Mouse (Mus musculus) embryo, embryonic 11.5 days (tissue): ENCODE measurements at regions not wholly inside any gene's neighbourhood (a gene's known extent, or its start where the extent isn't known, plus 50 kb on each side); places are given as distances from the start of the nearest gene placed in this dataset.
"Not testable (repeated sequence)": the region's sequence is repeated elsewhere in the genome, so short reads cannot be mapped to it uniquely, and the experiment has no call there.

Experiments
- DNase-seq: peaks from one replicate; pipeline ENCODE4 v3.0.0-alpha.2; 2012; ENCODE audit warnings: low read depth, low spot score

GRCm38 (mm10) chrX:50675356-50675755, 165.5 kb upstream of the Stk26 start:
- peak; percentile 34 for DNase-seq

DNA sequence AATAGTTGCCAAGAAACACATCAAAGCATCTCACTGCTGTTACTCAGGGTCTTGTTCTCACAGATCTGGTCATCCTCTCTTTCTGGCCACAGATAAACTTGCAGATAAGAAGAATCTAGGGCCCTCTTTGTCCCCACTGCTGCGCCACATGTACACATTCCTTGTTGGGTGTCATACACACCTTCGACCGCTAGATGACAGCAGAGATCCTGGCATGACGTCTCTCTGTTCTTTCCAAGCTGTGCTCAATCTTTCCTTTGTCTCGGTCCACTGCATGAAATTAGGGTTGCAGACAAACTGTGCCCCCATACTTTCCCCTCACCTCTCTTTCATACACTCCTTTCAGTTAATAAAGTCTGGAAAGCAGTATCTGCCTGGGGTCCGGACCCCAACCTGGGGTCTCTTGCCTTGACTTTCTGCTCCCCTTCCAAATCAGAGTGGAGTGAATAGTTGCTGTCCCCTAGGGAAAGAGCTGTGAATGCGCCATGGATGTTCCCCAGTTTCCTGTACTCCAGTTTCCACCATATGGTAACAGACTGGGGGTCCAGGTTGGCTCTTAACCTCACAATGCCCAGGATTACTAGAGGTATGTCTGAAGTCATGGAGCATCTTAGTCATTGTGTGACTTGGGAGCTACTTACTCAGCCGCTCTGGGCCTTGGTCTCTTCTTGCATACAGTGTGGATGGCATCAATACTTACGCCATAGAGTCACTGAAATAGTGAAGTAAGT, 182.8 kb upstream of the Stk26 start:
- DNase-seq = peak; percentile 67

DNA sequence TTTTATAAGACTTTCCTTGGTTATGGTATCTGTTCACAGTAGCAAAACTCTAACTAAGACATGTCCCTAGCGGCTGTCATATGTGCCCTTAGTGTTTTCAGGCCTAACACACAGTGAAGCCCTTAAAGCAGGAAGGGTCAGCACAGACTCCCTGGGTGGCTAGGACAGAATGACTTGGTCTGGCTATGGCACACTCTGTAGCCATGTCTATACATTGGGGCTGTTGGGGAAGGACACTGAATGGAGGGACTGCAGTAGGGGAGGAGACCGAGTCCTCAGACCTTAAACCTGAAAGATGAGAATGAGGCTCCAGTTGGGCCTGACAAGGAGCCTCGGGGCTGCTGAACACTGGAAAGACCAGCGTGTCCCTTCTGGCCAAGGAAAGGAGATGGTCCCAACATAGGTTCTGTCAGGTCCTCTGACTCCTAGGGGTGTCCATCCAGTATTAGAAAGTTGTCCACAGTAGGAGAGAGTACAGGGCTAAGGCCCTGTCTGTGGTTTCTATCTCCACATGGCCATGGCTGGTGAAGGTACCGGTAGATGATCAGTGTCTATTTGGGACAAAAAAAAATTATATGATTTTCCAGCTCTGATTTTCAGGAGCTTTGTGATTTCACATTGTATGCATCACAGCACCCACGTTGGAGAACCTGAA, 183.5 kb upstream of the Stk26 start:
- no peak for DNase-seq

DNA sequence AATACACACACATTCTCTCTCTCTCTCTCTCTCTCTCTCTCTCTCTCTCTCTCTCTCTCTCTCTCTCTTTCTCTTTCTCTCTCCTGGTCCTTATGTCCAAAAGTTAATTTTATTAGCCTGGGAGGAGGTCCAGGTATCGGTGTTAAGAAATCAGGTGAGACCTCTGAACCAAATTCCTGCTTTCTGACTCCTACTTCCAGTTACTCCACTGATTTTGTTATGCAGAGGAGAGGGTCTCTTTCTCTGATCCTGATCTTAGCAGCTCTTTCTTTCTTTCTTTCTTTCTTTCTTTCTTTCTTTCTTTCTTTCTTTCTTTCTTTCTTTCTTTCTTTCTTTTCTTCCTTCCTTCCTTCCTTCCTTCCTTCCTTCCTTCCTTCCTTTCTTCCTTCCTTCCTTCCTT, 185.5 kb upstream of the Stk26 start:
- not testable (repeated sequence) for DNase-seq

DNA sequence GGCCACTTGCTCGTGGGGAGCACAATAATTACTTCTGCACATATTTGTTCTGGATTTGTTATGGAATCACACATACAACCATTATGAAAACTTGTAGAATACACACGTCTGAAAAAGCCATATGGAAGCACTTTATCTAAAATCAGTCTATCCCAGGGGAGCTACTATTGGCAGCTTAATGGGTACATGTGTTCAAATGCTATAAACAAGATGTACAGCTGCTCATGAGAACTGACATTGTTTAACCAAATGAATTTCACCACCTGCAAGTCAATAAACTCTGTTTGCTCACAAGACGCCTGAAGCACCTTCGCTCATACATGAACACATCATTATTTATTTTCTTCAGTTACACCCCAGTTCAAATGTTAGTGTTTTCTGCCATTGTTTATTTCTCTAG, 199.5 kb upstream of the Stk26 start:
- no peak for DNase-seq

DNA sequence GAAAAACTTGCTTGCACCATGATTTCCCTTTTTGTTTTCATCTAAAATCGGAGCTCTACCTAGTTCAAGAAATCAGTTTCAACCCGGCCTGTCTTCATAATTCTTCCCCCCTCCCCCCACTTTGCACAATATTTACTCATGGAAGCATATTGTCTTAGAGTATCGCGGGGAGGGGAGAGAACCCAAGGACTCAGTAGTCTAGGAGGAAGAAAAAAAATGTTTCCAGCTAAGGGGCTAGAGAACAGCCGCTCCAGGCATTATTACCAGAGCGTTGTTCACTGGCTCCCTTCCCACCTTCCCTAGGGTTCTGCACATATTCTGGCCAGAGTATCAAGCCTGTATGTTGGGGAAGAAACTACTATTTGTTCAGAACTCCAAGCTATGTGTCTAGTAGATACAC, 205.2 kb upstream of the Stk26 start:
- no peak for DNase-seq

DNA sequence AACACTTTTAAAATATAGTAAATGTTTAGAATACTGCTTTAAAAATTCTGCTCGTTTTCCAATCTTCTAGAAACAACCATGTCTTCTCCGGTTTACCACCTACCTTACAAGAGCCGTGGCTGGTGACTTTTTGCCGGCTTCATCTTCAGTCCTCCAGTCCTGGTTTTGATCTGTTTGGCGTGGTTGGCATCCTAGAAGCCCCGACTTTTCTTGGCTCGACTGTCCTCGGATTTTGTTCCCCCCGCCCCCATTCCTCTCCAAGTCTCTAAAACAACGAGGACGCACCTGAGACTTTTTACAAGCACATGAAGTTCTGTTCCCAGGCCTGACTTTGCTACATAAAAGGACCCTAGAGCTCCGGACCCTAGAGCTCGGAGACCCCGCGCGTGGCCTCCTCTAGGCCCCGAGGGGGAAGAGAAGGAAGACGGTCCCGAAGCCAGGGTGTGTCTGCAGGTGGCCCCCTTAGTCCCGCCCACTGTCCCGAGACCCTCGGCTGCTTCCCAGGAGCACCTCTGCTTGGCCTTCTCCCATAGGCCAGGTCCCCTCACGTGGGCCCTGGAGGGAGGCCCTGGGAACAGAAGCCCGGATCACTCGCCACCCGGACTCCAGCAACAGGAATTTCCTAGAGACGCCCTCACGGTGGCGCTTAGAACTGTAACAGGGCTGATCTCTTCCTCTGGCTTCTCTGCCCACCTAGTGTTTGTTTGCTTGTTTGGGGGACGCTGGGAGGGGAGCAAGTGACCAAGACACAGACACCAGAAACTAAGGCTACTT, 205.8 kb upstream of the Stk26 start:
- peak; percentile 75 for DNase-seq

GRCm38 (mm10) chrX:50632536-50632935, 204.2 kb upstream of the Olfr1324 start:
- no peak for DNase-seq

DNA sequence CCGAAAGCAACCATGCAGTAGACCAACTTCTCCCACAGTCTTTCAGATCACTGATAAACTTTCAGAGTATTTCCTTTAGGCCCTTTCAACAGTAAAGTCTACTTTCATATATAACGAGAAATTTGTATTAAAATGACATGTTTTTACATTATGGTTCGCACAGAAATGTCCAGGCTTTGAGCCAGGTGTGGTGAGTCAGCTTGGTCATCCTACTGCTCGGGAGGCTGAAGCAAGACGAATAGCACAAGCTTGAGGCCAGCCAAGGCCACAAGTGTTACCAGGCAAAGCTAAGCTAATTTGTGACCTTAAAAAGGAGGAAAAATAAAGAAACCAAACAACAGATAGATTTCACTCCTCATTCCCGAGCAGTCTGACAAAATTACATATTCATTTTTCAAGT, 197.0 kb upstream of the Olfr1324 start:
- no peak for DNase-seq

- no peak for DNase-seq
These were observed 194.7 kb upstream of the Olfr1324 start for GRCm38 (mm10) chrX:50622984-50623455.

GRCm38 (mm10) chrX:50620909-50621308, 192.6 kb upstream of the Olfr1324 start:
- no peak for DNase-seq

GRCm38 (mm10) chrX:50619919-50620318, 191.6 kb upstream of the Olfr1324 start:
- no peak for DNase-seq

- DNase-seq = no peak
These were observed 190.6 kb upstream of the Olfr1324 start for GRCm38 (mm10) chrX:50618936-50619335.

DNA sequence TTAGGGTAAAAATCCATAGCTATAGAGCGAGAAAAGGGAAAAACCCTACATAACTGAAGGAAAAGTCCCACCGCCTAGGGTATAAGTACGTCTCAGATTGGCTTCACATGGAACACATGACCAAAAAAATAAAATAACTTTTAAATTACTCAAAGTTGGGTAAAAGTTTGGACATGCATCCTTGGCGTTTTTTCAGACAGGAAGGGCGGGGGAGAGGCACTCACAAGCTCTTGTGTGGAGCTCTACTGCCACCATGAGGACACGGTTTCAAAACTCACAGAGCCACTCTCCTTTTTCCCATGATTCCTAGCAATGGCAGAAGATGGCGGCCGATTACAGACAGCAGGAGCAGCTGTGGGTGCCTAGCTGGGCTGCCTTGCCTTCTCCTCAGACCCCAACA, 188.6 kb upstream of the Olfr1324 start:
- not testable (repeated sequence) for DNase-seq

- DNase-seq = not testable (repeated sequence)
These were observed 186.6 kb upstream of the Olfr1324 start for GRCm38 (mm10) chrX:50614874-50615273.

- not testable (repeated sequence) for DNase-seq
These were observed 186.1 kb upstream of the Olfr1324 start for GRCm38 (mm10) chrX:50614367-50614766.

DNA sequence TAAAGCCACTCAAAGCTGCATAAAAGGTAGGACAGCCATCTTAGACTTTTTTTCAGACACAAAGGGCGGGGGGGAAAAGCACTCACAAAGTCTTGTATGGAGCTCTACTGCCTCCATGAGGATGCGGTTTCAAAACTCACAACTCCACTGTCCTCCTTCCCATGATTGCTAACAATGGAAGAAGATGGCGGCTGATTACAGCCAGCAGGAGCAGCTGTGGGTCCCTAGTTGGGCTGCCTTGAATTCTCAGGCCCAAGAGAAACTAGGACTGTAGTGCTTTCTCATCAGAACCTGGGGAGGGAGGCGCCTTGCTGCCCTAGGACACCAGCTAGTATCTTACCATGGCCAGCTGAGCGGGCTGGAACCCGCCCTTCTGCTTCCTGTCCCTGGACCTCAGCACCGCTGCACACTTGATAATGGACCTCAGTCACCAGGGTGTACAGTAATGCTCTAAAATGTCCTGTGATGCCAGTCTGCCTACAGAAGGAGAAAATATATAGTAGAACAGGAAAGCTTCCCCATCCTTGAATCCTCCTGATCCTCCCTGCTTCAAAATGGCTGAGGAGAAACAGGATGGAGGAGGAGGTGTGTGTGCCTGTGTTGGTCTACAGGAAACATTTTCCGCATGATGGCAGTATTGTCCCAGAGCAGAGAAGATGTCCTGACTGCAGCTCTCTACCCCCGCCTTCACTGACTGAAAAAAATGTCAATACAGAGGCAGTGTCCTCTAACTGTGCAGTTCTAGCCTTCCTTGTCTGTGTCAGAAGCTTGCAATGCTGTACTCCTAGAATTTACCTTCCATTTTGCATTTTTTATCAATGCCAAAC, 183.7 kb upstream of the Olfr1324 start:
- no peak for DNase-seq

DNA sequence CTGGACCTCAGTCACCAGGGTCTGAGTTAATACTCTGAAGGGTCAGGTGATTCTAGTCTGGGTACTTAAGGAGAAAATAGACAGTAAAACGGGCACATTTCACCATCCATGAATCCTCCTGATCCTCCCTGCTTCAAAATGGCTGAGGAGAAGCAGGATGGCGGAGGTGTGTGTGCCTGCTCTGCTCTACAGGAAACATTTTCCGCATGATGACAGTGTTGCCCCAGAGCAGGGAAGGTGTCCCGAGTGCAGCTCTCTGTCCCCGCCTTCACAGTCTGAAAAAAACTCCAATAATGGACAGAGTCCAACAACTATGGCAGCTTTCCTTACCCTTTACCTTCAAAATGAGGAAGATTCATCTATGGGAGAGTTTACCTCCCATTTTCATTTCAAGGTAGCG, 179.8 kb upstream of the Olfr1324 start:
- not testable (repeated sequence) for DNase-seq

- no peak for DNase-seq
These were observed 179.3 kb upstream of the Olfr1324 start for GRCm38 (mm10) chrX:50607636-50608035.

DNA sequence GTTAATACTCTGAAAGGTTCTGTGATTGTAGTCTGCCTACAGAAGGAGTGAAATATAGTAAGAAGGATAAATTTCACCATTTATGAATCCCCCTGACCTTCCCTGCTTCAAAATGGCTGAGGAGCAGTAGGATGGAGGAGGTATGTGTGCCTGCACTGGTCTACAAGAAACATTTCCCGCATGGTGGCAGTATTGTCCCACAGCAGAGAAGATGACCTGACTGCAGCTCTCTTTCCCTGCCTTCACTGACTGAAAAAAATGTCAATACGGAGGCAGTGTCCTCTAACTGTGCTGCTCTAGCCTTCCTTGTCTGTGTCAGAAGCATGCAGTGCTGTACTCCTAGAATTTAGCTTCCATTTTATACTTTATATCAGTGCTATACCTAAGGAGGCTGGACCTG, 177.2 kb upstream of the Olfr1324 start:
- not testable (repeated sequence) for DNase-seq

- DNase-seq = not testable (repeated sequence)
These were observed 176.7 kb upstream of the Olfr1324 start for GRCm38 (mm10) chrX:50604995-50605394.
